ENCODE assay signal across 26 mouse cellular contexts in the genomic region with DNA sequence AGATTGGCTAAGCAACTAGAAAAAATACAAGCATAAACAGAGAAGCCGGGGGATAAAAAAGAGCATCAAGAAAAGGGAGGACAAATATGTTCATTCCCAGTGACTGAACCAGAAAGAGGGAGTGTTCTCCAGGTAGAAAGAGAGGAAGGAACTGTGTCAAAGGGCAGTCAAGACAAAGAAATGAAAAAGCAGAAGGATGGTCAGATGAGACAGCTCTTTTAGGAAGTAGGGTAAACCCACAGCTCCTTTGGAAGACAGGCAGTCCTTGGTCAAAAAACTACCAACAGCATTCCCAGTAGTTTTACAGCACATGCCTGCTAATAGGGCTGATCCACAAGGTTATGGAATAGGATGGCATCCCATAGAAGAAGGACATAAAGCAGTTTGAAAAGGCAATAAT.
"Had no signal": no experiment of that assay in that cellular context is flagged by ENCODE, and none has a peak within 500 bp of the region (broad histone marks: within the 10 kb centered on the region; RNA-seq: fewer than 3 reads in every experiment).

No protein-coding gene starts in this region.

- ATAC-seq: hindbrain, postnatal 0 days; intestine, embryonic 16.5 days had no signal

- H3K27me3 ChIP-seq: heart, embryonic 13.5 days; heart, embryonic 15.5 days; hindbrain, embryonic 13.5 days; hindbrain, embryonic 15.5 days; kidney, embryonic 15.5 days; limb, embryonic 12.5 days; liver, embryonic 13.5 days had no signal

- H3K9me3 ChIP-seq: heart, embryonic 15.5 days; hindbrain, embryonic 13.5 days; hindbrain, embryonic 15.5 days; kidney, embryonic 15.5 days; limb, embryonic 10.5 days; limb, embryonic 12.5 days; liver, embryonic 13.5 days had no signal

- H3K9ac ChIP-seq: heart, embryonic 13.5 days; heart, embryonic 15.5 days; hindbrain, embryonic 13.5 days; hindbrain, embryonic 15.5 days; kidney, embryonic 15.5 days; limb, embryonic 12.5 days; liver, embryonic 13.5 days had no signal

- DNase-seq: gastrocnemius, adult 2 months; gastrocnemius, postnatal 10 days; gastrocnemius, postnatal 25 days; heart, adult 18-20 months; heart, postnatal 14 days; heart, postnatal 36 days; kidney, adult 11 months; kidney, adult 8-10 months; kidney, postnatal 14 days; kidney, postnatal 36 days; layer of hippocampus, adult 9-11 months; liver; liver, embryonic 13.5 days had no signal

- H3K4me1 ChIP-seq: heart, embryonic 15.5 days; hindbrain, embryonic 13.5 days; hindbrain, embryonic 15.5 days; kidney, embryonic 15.5 days; limb, embryonic 10.5 days; limb, embryonic 12.5 days had no signal

- H3K4me3 ChIP-seq: gastrocnemius, adult 2 months; heart, embryonic 13.5 days; heart, embryonic 15.5 days; hindbrain, embryonic 13.5 days; hindbrain, embryonic 15.5 days; kidney, embryonic 15.5 days; left cerebral cortex, adult 2 months; limb, embryonic 10.5 days; limb, embryonic 12.5 days; liver, embryonic 13.5 days had no signal

- H3K27ac ChIP-seq: gastrocnemius, adult 2 months; heart, embryonic 13.5 days; heart, embryonic 15.5 days; hindbrain, embryonic 13.5 days; hindbrain, embryonic 15.5 days; hindbrain, postnatal 0 days; kidney, embryonic 15.5 days; kidney, postnatal 0 days; left cerebral cortex, adult 2 months; limb, embryonic 10.5 days; limb, embryonic 12.5 days had no signal

- H3K4me2 ChIP-seq: heart, embryonic 11.5 days; heart, embryonic 13.5 days; heart, embryonic 15.5 days; hindbrain, embryonic 13.5 days; hindbrain, embryonic 15.5 days; kidney, embryonic 15.5 days; limb, embryonic 12.5 days; liver, embryonic 11.5 days; liver, embryonic 13.5 days had no signal

- H3K36me3 ChIP-seq: heart, embryonic 13.5 days; heart, embryonic 15.5 days; hindbrain, embryonic 13.5 days; hindbrain, embryonic 15.5 days; kidney, embryonic 15.5 days; limb, embryonic 10.5 days; limb, embryonic 12.5 days; liver, embryonic 13.5 days had no signal
